Mouse (Mus musculus) C2C12 (cell line): Measurements from ENCODE around the gene Cdiptos. TPM values are rescaled to one million over a fixed set of nuclear protein-coding genes. Genes with fewer than 3 reads are reported as not detected.

Experiments used
- H3K27me3 ChIP-seq: one replicate; pipeline ENCODE4 v1.6.1; 2011; ENCODE audit not compliant: control insufficient read depth, insufficient read depth, insufficient read length
- H3K36me3 ChIP-seq: one replicate; pipeline ENCODE4 v1.6.1; 2011; ENCODE audit not compliant: control insufficient read depth, insufficient read depth
- H3K4me3 ChIP-seq: one replicate; pipeline ENCODE4 v1.5.1; 2011; ENCODE audit warnings: mild to moderate bottlenecking, control low read depth; ENCODE audit not compliant: poor library complexity, insufficient read depth, severe bottlenecking
- H3K79me2 ChIP-seq: one replicate; pipeline ENCODE4 v1.6.1; 2011; ENCODE audit not compliant: control insufficient read depth, insufficient read depth
- H3K79me3 ChIP-seq: one replicate; pipeline ENCODE4 v1.6.1; 2011; ENCODE audit warnings: low read depth, control low read depth
- H3ac ChIP-seq: one replicate; pipeline ENCODE3; 2011; ENCODE audit warnings: low read depth; ENCODE audit not compliant: control insufficient read depth, insufficient read length
- CEBPB ChIP-seq: IDR thresholded peaks from one replicate; pipeline ENCODE4 v1.6.1; 2011; ENCODE audit warnings: low read depth, mild to moderate bottlenecking, control low read depth, moderate library complexity
- CTCF ChIP-seq: IDR thresholded peaks from one replicate; pipeline ENCODE4 v1.5.1; 2011; ENCODE audit not compliant: control insufficient read depth, insufficient read depth, insufficient read length
- FOSL1 ChIP-seq: IDR thresholded peaks from one replicate; pipeline ENCODE4 v1.8.0; 2011; ENCODE audit warnings: mild to moderate bottlenecking, low read length; ENCODE audit not compliant: poor library complexity, insufficient read depth, severe bottlenecking
- MAX ChIP-seq: IDR thresholded peaks from one replicate; pipeline ENCODE4 v1.6.1; 2011; ENCODE audit warnings: mild to moderate bottlenecking, control low read depth
- MYOD1 ChIP-seq: IDR thresholded peaks from one replicate; pipeline ENCODE4 v1.6.1; 2011; ENCODE audit warnings: low read depth; ENCODE audit not compliant: control insufficient read depth, insufficient read length
- MYOG ChIP-seq: IDR thresholded peaks from one replicate; pipeline ENCODE4 v1.6.1; 2011; ENCODE audit not compliant: control insufficient read depth, insufficient read length; ENCODE audit errors: extremely low read depth
- USF1 ChIP-seq: IDR thresholded peaks from one replicate; pipeline ENCODE4 v1.6.1; 2011; ENCODE audit warnings: low read depth, mild to moderate bottlenecking, control low read depth, moderate library complexity
- polyA plus RNA-seq: library from polyadenylated mRNA; unstranded; fragments of >200 nt; fragmentation: generic; extraction: Trizol; gene quantifications from one replicate; pipeline ENCODE4 v1.2.1, GENCODE M21; 2012; ENCODE audit warnings: missing spikeins

Gene Cdiptos
- polyA plus RNA-seq, 1 experiment: 0.06 TPM

GRCm38 (mm10) chr7:126976878-126977459, 1.1 kb upstream of the Cdiptos start:
- peaks cover 21% of the 10 kb centered on the region for H3K36me3 ChIP-seq
- H3K4me3 ChIP-seq: peak overlapping the region; percentile 89
- H3K27me3 ChIP-seq: peaks cover 10% of the 10 kb centered on the region
- peaks cover 28% of the 10 kb centered on the region for H3K79me2 ChIP-seq
- H3K79me3 ChIP-seq: peaks cover 6% of the 10 kb centered on the region
- peak overlapping the region; percentile 99 for H3ac ChIP-seq
- TF ChIP-seq MAX (no peak), MYOD1 (no peak), CTCF (no peak), MYOG (no peak), USF1 (no peak), CEBPB (no peak), FOSL1 (no peak)

- Histone ChIP-seq H3K27me3 (peaks cover 11% of the 10 kb centered on the region), H3K79me2 (peaks cover 28% of the 10 kb centered on the region), H3ac (peak within 1 kb of the TSS; percentile 99), H3K4me3 (peak within 1 kb of the TSS; percentile 89), H3K36me3 (peaks cover 21% of the 10 kb centered on the region), H3K79me3 (peaks cover 6% of the 10 kb centered on the region)
- TF ChIP-seq CEBPB (no peak), MYOG (no peak), USF1 (no peak), CTCF (no peak), MAX (no peak), FOSL1 (no peak), MYOD1 (no peak)
Observed at GRCm38 (mm10) chr7:126975893-126975949, 177 bp downstream of the Cdiptos start, which contains the start of gene Cdipt. TSS of gene Cdipt (plus strand) at chr7:126975914.

GRCm38 (mm10) chr7:126975493-126975892, 405 bp downstream of the Cdiptos start:
- peaks cover 6% of the 10 kb centered on the region for H3K79me3 ChIP-seq
- peaks cover 21% of the 10 kb centered on the region for H3K36me3 ChIP-seq
- H3K79me2 ChIP-seq: peaks cover 28% of the 10 kb centered on the region
- no peak overlapping the region for H3ac ChIP-seq
- no peak overlapping the region for H3K4me3 ChIP-seq
- TF ChIP-seq FOSL1 (no peak), MYOD1 (no peak), USF1 (no peak), MAX (no peak)
- H3K27me3 ChIP-seq: peaks cover 12% of the 10 kb centered on the region

GRCm38 (mm10) chr7:126967361-126967760, 8.5 kb downstream of the Cdiptos start:
- Histone ChIP-seq H3ac (no peak overlapping the region), H3K79me2 (no peaks in the 10 kb centered on the region), H3K27me3 (peaks cover 56% of the 10 kb centered on the region), H3K36me3 (no peaks in the 10 kb centered on the region), H3K4me3 (no peak overlapping the region), H3K79me3 (no peaks in the 10 kb centered on the region)
- TF ChIP-seq MYOG (no peak), FOSL1 (no peak), MYOD1 (no peak), CEBPB (no peak), MAX (no peak), CTCF (no peak), USF1 (no peak)

- no peaks in the 10 kb centered on the region for H3K36me3 ChIP-seq
- H3ac ChIP-seq: no peak overlapping the region
- H3K79me3 ChIP-seq: no peaks in the 10 kb centered on the region
- TF ChIP-seq CEBPB (no peak), USF1 (no peak), MYOD1 (no peak), CTCF (no peak), MYOG (no peak), MAX (no peak), FOSL1 (no peak)
- peaks cover 64% of the 10 kb centered on the region for H3K27me3 ChIP-seq
- H3K79me2 ChIP-seq: no peaks in the 10 kb centered on the region
- no peak overlapping the region for H3K4me3 ChIP-seq
Observed at GRCm38 (mm10) chr7:126965568-126965967, 10.3 kb downstream of the Cdiptos start.
